Mouse (Mus musculus) urinary bladder, postnatal 10 days (tissue): ENCODE data around the gene 4931406P16Rik.

Experiments
- DNase-seq: peaks from one replicate; pipeline ENCODE4 v3.0.0; 2022; ENCODE audit warnings: low spot score

4931406P16Rik gene

GRCm38 (mm10) chr7:34309186-34309764 lies 4.1 kb downstream of the 4931406P16Rik start:
- DNase-seq = no peak

GRCm38 (mm10) chr7:34308586-34308985 lies 4.8 kb downstream of the 4931406P16Rik start:
- DNase-seq = no peak

- DNase-seq = no peak
Observed at GRCm38 (mm10) chr7:34305454-34305853, 7.9 kb downstream of the 4931406P16Rik start.

GRCm38 (mm10) chr7:34302651-34303050 lies 10.7 kb downstream of the 4931406P16Rik start:
- DNase-seq = no peak

GRCm38 (mm10) chr7:34301952-34302351 lies 11.4 kb downstream of the 4931406P16Rik start:
- DNase-seq = no peak

- no peak for DNase-seq
Observed at GRCm38 (mm10) chr7:34298818-34299217, 14.5 kb downstream of the 4931406P16Rik start.

- no peak for DNase-seq
Observed at GRCm38 (mm10) chr7:34296124-34296523, 17.2 kb downstream of the 4931406P16Rik start.

DNA sequence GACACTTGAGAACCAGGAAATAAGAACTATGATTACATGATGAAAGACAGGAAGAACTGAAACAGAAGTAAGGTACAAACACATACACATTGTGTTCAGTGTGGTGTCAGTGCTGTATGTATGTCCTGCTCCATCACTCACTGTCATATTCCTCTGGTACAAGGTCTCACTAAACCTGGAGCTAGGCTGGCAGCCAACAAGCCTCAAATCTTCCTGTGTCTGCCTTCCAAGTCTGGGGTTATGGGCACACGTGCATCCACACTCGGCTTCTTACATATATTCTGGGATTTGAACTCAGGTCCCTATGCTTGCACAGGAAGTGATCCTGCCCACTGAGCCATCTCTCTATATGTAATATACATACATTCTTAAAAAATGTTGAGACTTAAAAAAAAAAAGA lies 20.7 kb downstream of the 4931406P16Rik start:
- DNase-seq = no peak

DNA sequence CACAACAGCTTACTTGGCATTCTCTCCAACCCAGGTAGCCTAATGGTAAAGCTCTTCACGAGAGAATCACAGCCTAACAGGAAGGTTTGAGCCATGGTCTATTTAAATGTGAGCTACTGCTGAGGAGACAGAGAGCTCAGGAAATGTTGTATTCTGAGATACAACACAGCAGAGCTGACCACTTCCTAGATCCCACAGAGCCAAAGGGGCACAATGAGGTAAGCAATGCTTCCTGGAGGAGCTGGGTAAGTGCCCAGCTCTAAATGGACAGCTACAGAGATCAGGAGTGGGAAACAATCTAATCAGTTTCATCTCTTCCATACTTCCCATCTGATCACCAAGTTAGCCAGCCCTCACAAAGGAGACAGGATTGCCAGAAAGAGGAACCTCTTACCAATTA lies 22.1 kb downstream of the 4931406P16Rik start:
- DNase-seq = no peak

- no peak for DNase-seq
Observed at GRCm38 (mm10) chr7:34290450-34291151, 22.8 kb downstream of the 4931406P16Rik start.

DNA sequence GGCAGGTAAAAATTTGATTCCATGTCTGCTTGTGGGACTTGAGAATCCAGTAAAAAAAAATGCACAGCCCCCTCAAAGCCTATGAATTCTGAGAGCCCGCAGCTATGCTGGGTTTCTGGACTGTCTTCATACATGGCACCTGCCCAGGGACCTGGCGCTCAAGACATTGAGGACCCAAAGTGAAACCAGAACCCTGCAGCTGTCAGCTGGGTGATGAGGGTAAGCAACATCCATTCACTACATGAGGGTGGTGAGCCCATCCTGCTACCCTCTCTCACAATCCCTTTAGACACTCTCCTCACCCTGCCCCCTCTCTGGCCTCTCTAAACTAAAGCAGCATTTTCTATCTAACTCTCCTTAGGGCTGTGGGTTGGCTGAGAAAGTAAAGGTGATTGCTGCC lies 35.7 kb downstream of the 4931406P16Rik start:
- no peak for DNase-seq

GRCm38 (mm10) chr7:34276066-34276465 lies 37.3 kb downstream of the 4931406P16Rik start:
- no peak for DNase-seq

DNA sequence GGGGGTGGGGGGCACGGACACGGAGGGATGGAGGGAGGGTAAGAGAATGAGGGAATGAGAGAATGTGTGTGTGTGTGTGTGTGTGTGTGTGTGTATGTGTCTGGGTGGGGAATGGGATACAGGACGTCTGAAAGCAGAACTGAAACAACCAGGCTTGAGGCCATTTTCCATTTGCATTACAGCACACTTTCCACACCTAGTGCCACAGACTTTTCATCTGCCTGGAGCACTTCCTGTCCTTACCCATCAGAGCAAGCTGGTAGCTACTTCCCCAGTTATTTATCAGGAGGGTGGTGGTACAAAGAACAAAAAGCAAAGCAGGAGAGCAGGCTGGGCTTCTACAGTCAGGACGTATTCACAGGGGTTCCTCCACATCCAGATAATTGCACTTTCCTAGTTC lies 40.9 kb downstream of the 4931406P16Rik start:
- DNase-seq = no peak

DNA sequence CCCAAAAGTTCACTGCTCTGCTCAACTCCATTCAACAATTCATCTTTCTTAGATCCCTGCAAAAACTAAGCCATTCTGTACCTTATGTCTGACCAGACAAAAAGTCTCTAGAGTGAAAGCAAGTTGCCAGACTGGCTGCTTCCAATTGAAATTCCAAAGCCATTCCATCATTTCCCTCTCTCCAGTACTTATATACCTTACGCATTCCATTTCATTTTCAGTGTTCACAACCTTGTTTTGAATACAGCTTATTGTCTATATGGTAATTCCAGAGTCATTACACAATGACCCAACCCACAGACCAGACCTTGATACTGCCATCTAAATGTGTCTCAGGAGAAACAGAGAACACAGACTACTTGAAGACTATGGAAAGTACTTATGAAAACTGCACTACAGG lies 44.9 kb downstream of the 4931406P16Rik start:
- no peak for DNase-seq

DNA sequence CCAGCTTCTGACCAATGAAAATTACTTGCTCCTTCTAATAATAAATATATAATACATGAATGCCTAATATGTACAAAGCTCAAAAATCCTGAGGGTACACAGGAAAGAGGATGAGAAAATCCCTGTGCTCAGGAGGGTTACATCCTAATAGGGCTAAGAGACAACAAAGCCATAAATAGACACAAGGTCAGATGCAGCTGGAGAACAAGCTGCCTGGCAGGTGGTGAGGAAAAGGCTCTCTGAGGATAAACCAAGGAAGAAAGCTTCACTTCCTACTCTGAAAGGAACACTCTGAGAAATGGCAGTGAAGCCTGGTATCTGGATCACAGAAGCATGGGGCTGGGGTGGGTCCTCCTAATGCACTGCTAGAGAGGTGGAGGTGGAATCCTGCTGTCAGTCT lies 46.9 kb downstream of the 4931406P16Rik start:
- no peak for DNase-seq

GRCm38 (mm10) chr7:34265876-34266346 lies 47.4 kb downstream of the 4931406P16Rik start:
- no peak for DNase-seq

DNA sequence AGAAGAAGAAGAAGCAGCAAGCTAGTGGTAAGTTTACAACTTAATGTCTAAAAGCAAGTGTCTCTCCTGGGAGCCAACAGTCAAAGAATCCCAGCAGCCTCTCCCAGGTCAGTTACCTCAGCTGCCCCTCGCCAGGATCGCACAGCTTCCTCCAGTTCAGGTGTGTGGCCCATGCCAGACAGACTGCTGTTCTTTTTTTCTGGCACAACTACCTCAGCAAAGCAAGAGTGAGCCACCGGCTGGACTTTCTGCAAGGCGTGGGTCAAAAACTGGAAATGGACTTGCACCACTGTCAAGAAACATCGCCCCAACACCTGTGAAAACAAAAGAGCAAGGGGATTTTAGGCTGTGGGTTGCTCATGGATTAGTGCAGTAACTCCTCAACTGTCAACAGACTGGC lies 49.9 kb downstream of the 4931406P16Rik start:
- DNase-seq = no peak

DNA sequence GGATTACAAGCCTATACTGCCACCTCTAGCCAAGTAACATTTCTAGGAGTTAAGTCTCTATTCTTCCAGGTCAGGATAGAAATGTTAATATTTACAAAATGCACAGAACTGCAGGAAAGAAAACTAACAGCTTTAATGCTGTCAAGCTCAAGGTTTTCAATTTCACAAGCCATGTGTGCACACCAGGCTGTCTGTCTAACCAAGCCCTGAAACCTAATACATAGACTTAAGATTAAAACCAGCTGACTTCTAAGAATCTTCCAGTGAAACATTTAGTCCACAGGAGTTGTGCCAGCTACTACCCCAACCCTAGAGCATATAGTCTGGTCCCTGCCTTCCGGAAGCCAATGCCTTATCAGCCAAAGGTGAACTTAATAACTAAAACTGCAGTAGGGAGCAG lies 54.9 kb downstream of the 4931406P16Rik start:
- no peak for DNase-seq

DNA sequence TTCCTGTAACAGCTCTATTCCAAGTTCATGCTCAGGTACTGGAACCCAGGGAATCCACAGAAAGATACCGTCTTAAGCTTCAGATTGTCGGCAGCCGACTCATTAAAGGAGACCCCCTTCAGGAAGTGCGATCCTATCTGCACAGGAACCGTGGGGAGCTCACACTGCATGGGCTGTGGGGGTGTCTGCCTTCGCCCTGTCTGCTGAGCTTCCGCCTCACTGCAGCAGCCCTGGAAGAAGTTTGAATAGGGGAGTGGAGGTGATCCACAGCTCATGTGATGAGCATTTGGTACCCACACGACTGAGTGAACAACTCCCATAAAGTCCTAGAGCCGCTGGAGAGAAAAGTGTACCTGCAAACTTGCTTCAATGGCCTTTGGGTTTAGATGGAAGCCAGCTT lies 56.1 kb downstream of the 4931406P16Rik start:
- DNase-seq = no peak

- no peak for DNase-seq
Observed at GRCm38 (mm10) chr7:34255916-34256315, 57.4 kb downstream of the 4931406P16Rik start.

DNA sequence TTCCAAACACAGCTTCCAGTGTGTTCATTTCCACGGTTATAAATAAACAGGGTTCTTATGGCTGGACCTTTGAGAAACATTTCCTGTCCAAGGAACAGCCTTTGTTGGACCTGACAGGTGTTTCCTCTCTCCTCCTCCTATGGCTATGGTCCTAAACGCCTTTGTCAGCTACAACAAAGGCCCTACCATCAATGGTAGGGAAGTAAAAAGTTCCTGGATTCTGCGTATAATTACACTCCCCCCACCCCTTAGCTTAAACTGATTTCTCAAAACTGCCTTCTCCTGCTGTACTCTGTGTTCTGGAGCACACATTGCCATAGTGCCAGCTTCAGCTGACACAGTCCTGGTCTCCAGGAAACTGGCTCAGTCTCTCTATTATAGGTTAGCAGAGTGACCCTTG lies 58.2 kb downstream of the 4931406P16Rik start:
- DNase-seq = no peak

DNA sequence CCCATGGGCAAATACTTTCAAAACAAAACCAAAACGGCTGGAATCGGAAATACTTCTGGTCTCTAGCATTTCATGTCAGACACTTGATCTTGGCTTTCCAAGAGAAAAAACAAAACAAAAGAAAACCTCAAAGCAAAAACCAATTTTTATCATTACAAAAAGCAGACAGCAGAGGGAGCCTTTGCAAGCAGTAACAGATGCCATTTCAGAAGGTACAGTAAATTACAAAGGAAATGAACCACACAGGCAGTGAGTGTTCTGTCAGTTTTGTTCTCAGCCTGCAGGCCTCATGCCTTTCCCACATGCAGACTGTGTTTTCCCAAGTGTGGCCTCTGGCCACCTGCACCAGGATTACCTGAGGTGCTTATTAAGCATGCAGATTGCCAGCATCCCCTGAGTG lies 61.3 kb downstream of the 4931406P16Rik start:
- no peak for DNase-seq

GRCm38 (mm10) chr7:34250738-34251137 lies 62.6 kb downstream of the 4931406P16Rik start, which contains the start of gene Gm6096:
TSS of gene Gm6096 (plus strand) at chr7:34251038.
- no peak for DNase-seq
